Mouse (Mus musculus): ENCODE measurements around the gene Nav1. TPM values are rescaled to one million over a fixed set of nuclear protein-coding genes. Genes with fewer than 3 reads are reported as not detected.

Gene Nav1
- total RNA-seq (2021): 10 to 100 TPM; 50.5 to 56.8 TPM
- long read RNA-seq, partial matches to known transcripts: 7 of 24 reads
- long read RNA-seq, other reads (novel, unspliced or antisense): 17 of 24 reads

DNA sequence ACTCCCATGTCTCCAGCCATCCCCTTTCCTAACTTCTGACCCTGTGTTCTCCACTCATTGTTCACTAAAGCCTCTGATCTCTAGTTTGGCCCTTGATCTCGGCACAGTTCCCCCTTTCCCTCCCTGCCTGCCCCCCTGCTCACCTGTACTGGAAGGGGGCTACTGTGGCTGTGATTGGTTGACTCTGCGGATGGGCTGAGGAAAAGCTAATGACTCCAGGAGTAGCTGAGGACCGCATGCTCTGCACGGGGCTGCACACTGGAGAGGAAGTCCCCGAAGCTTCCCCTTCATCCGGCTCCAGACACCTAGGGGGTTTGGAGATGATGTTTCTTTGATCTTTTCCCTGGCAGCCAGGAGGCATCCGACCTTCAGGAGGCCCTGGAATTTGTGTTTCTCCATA, at the start of gene Nav1:
Gene Nav1 (minus strand): TSS at position 277 of the 400 bp plus-strand sequence.
- DNase-seq (ENCODE audit: low spot score in 2 of 2): no peak

DNA sequence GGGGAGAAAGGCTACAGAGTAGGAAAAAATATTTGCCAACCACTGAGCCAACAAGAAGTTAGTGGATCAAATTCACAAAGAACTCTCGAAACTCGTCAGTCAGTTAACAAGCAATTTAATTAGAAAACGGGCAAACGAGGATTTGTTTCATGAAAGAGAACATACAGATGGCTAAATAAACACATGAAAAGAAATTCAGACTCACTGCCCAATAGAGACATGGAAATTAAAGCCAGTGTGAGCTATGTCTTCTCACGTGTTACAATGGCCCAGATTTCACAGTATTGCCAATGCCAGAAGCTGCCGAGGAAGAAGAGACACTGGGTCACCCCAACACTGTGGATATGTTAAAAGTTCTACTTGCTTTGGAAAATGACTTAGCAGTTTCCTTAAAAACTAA, 46.8 kb upstream of the Nav1 start:
- DNase-seq (ENCODE audit: low spot score in 2 of 2): no peak

DNA sequence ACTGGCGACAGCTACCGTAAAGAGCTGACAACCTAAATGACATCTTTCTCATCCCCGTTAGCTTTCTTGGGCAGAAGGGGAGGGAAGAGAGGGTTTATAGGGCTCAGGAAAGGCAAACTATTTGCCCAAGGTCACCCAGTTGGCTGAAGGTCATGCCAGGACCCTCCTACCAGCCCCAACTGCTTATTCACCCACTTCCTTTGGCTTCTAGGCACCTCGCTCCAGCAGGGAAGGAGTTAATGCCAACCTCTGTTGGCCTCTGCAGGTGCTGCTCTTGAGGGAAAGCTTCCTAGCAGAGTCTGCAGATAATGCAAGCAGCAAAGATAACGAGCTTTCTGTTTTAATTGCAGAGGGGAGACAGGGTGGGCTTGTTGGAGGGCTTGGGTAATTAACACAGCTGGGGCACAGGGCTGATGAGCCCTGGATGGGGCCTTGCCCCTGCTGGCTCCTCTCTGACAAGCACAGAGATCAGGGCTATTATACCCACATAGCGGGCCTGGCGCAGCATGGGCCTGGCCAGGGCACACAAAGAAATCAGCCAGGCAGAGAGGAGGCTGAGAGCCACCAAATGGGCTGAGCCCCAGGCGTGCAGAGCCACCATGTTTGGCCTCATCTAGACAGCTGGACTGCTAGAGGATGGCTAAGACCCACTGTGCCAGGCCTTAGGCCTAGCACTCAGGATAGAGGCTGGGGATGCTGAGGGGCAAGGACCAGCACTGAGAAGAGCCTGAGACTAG, 38.5 kb upstream of the Nav1 start:
- no peak for DNase-seq (ENCODE audit: low spot score in 2 of 2)

DNA sequence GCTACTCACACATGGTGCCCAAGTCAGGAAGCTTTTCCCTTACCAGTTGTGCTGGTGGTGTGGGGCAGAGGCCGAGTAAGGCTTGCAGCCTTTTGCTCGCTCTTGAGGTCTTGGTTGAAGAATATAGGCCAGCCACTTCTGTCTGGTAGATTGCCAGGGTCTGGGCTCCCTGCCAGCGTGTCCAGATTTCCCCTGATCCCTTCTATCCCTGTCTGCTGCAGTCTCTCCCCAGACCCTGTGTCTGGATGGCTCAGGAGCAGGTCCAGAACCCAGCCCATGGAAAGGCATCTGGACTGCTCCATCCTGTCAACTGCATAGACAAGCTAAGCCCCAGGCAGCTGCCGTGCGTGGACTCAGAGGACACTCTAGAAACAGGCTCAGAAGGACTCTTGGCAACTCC, 37.0 kb upstream of the Nav1 start:
- DNase-seq (ENCODE audit: low spot score in 2 of 2): no peak

DNA sequence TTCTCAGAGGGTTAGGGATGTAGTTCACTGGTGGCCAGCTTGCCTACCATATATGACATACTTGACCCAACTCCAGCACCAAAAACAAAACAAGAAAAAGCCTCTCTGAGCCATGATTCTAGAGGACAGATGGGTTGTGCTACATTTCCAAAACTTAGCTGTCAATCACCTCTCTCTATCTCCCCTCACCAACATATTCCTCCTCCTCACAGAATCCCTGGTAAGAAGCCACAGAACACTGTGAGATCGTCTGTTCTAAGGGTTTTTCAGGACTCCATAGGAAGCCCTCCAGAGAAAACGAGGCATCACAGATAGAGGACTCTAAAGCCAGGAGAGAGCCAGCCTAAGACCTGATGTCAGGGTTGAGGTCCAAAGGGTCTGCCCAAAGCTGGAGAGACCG, 36.6 kb upstream of the Nav1 start:
- peak in 1 of 2 experiments; percentile 28 for DNase-seq (ENCODE audit: low spot score in 2 of 2)

DNA sequence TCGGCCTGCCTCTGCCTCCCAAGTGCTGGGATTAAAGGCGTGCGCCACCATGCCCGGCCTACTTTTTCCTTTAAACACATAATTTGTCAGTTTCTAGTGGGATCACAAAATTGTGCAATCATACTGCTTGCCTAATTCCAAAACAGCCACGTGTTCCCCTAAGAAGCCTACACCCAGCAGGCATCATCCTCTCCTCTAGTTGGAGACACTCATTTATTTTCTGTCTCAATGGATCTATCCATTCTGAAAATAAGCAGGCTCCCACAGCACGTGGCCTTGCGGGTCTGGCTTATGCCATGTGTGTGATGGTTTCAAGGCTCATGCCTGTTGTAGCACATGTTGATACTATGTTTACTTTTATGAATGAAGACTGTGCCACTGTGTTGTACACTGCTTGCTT, 32.8 kb upstream of the Nav1 start:
- DNase-seq (ENCODE audit: low spot score in 2 of 2): no peak

DNA sequence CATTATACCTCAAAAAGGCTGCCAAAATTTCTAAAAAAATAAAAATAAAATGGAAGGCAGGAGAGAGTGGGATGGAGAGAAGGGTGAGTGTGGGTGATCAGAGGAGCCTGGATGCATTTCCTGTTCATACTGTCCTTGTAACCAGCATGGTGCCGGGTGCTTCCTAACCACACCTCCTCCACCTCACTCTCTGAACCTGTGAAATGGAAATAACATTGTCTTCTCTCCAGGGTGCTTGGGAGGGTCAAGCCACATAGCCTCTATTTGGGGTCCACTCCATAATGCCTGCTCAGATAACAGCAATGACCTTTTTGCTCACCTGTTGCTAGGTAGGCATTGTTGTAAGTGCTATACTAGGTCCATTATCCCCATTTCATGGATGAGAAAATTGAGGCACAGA, 32.0 kb upstream of the Nav1 start:
- DNase-seq (ENCODE audit: low spot score in 2 of 2): no peak

DNA sequence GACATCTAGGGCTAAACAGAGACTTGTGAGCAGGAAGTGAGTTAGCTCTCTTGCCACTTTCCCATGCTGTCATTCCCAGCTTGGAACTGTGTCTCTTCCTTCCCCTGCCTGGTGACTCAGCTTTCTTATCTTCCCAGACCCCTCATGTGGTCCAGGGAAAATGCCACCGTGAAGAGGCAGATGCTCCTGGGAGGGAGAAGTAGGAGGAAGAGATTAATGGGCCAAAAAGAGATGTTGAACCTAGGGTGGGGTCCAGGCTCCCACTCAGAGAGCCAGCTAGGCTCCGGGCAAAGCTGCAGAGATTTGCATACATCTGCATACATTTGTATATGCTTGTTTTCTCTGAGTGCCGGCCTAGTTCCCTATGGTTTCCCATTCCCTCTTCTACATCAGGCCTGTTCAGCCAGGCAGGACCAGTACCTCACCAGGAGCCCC, 30.5 kb upstream of the Nav1 start:
- peak in 1 of 2 experiments; percentile 28 for DNase-seq (ENCODE audit: low spot score in 2 of 2)

DNA sequence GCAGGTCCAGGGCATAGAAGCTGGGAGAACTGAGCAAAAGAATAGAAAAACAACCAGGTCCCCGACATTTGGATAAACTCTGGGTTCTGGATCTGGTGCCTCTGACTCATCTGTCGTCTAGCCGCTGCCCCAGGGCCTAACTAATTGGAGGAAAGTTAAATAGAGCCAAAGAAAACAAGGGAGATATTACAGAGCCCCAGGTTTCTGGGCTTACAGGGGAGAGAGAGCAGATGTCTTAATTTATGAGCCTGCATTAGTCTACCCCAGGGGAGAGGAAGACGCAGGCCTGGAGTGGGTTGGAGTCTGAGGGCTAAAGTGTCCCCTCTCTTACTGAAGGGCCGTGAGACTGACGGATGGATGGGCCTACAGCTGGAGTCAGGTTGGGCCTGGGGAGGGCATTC, 29.0 kb upstream of the Nav1 start:
- no peak for DNase-seq (ENCODE audit: low spot score in 2 of 2)

DNA sequence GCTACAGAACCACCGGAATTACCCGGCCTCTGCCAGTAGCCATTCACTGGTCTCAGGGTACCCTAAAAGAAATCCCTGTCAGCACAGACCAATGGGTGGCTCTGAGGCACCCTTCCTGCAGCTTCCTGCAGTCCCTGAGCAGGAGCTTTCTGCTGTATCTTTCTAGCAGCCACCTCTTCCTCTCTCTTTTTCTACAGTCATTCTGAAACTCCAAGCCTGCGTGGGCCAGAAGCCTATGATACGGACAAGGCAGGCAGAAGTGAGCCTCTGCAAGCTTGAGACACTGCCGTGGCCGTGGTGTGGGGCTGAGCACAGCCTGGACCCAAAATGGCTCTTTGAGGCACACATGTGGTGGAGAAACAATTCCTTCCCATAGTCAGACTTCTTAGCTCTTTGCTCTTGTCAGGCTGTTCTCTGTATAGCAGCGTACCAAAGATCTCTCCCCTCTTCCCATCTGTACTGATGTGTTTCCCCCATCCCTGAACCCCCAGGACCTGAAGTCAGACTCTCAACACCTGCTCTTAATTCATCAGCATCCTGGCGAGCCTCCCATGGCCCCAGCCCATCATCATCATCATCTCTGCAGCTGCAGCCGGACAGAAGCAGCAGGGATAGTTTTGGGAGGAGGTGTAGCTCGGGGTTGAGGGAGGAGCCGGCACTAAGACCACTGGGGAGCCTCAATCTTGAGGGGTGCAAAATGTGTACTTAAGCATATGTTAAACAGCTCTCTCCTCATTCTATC, 28.4 kb upstream of the Nav1 start:
- no peak for DNase-seq (ENCODE audit: low spot score in 2 of 2)

DNA sequence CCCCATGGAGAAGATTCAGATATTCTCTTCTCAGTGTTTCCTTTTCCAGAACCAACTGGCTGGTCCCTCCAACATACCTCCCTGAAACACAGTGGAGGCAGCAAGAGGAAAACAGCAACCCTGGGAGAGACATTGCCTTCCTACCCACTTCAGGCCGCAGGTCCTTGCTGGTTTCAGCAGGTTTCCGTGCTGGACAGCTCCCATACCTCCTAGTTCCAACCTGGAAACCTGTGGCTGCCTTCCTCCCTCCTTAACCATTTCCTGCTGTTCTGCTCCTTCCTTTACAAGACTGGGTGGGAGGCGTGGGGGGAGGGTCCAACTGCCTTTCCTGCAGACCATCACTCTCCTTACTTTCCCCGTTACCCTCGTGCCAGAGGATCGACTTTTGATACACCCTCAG, 27.7 kb upstream of the Nav1 start:
- DNase-seq (ENCODE audit: low spot score in 2 of 2): no peak

DNA sequence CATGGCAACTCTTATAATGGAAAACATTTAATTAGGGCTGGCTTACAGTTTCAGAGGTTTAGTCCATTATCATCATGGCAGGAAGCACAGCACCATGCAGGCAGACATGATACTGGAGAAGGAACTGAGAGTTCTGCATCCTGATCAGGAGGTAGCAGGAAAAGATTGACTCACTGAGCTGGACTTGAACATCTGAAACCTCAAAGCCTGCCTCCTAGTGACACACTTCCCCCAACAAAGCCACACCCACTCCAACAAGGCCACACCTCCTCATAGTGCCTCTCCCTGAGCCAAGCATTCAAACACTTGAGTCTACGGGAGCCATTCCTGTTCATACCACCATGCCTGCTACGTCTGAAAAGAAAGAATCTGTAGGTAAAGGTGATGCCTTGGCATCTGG, 26.8 kb upstream of the Nav1 start:
- no peak for DNase-seq (ENCODE audit: low spot score in 2 of 2)

DNA sequence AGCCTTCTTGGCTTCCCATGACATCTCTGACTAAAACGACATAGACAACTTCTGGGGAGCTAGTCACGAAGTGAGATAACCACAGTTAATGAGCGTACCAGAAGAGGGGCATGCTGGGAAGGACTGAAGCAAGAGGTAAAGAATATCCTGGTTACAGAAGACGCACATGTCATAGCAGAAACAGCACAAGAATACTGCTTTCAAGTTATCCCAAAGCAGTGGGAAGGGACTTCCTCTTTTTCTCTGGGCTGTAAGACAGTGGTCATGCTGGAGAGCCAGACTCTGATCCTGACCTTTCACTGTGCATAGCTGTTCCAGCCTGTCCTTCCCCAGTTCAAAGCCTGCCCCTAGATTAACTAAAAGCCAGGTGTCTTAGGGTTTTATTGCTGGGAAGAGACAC, 26.4 kb upstream of the Nav1 start:
- no peak for DNase-seq (ENCODE audit: low spot score in 2 of 2)

DNA sequence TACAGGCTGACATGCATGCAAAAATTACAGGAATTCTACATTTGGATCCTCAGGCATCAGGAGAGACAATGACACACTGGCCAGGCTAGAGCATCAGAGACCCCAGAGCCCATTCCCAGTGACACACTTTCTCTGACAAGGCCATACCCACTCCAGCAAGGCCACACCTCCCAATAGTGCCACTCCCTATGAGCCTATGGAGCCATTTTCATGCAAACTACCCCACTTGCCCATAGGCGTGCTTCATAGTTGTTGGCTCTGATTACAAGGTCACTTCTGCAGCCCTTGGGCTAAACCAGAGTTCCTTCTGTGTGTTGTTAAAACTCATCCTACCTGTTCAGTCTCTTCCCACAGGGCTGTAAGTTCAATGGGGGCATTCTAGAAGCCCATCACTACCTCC, 25.1 kb upstream of the Nav1 start:
- no peak for DNase-seq (ENCODE audit: low spot score in 2 of 2)

DNA sequence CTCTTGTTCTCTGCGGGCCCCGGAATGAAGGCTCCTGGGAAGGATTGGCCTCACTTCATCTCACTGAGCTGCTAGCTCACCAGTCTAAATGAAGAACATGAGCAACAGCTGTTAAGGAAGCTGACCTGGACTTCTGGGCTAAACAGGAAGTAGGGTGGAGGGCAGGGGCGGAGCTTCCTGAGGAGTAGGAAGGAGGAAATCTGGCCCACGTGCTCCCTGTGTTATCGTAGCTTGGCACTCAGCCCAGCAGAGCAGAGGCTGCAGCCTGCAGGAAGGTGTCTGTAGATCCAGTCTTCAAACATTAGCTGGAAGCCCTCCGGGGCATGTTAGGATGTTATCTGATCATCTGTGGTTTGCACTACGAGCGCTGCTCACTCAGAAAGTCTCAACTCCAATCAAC, 24.4 kb upstream of the Nav1 start:
- peak in 1 of 2 experiments; percentile 34 for DNase-seq (ENCODE audit: low spot score in 2 of 2)

DNA sequence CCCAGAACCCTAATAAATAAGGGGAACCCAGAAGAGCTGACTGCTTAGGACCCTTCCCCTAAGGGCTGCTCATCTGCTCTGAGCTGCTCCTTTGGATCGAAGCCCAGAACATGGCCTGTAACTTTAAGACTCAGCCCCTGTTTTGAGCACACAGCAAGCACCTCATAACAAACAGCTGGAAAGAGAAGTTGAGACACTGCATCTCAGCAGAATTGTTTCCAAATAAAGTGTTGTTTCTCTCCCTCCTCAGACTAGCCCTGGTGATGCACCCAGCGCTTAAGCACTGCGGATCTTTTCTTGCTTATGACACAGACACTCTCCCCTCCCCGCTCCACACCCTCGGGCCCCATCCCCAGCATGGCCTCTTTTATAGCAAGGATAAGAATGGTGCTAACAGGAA, 22.8 kb upstream of the Nav1 start:
- no peak for DNase-seq (ENCODE audit: low spot score in 2 of 2)

DNA sequence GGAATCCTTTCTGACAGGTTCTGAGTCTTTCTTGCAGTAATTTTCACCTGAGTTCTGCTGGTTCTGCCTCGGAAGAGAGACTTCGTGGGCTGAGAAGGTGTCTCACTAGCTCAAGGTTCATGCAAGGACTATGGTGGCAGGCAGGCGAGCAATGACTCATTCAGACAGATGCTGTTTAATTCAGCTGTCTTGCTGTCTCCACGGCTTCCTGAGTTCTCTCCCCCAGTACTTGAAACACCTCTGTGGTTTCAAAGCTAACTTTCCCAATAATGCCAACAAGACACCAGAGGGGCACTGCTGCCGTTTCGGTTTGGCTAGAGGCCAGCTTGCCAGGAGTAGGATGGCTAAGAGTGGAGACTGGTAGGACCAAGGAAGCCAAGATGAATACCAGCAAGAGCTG, 19.1 kb upstream of the Nav1 start:
- DNase-seq (ENCODE audit: low spot score in 2 of 2): no peak

DNA sequence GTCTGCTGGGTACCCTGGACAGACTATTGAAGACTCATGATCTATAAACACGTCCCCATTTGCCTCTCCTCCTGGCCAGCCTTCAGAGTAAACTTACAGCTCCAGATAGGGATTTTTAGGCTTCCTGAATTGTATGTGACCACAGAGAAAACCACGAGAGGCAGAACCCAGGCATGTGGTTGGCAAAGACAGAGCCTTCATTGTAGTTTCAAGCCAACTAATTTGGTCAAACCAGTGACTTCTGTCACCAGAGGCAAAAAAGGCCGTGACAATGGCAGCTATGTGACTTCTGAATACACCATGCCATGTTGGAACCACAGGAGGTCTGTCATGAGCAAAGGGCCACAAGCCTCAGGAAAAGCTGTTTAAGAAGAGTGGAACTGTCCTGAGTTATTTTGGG, 18.6 kb upstream of the Nav1 start:
- DNase-seq (ENCODE audit: low spot score in 2 of 2): no peak

DNA sequence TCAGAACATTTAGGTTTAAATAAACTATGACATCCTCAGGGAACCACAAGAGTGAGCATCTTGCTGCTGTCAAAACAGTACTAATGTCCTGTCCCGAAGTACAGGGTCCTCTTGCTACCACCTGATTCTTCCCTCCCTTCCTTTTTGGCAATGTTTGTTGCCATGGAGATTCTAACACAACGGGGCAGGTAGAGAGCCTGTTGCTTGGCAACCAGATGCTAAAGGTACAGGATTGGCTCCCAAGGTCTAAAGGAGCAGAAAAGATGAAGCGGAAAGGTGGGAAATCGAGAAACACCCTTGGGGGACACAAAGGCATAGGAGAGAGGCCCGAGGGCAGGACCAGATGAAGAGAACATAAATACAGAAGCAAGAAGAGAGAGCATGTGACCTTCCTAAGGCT, 17.6 kb upstream of the Nav1 start:
- no peak for DNase-seq (ENCODE audit: low spot score in 2 of 2)

DNA sequence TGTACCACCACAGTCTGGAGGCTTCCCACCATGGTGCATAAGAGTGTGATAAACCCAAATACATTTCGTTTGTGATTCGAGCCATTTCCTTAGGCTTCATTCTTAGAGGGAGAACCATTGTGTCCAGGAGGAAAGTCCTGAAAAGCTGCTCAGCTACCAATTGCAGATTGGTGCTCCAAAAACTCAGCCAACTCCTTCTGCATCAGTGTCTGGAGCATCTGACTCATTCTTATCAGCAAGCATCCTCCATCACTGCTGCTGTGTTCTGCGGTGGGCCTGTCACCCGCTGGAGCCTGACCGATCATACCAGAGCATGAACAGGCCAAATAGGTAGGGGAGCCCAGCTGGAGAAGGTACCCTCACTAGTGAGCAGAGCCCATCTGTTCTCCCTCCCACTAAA, 16.0 kb upstream of the Nav1 start:
- DNase-seq (ENCODE audit: low spot score in 2 of 2): no peak

DNA sequence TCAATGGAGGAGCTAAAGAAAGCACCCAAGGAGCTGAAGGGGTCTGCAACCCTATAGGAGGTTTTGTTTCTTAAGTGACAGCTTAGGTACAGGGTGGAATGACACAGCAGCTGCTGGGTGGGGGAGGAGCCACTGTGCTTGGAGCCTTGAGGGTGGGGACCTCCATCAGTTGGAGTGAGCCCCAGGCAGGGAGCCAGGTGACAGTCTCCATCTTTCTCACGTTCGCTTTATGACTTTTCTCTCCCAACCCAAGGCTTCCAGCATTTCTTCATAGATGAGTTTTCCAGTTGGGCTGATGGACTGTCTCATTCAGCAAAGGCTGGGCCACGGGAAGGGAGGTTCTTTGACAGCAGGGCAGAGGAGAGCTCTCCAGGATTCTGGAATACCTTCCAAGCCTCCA, 14.2 kb upstream of the Nav1 start:
- no peak for DNase-seq (ENCODE audit: low spot score in 2 of 2)

DNA sequence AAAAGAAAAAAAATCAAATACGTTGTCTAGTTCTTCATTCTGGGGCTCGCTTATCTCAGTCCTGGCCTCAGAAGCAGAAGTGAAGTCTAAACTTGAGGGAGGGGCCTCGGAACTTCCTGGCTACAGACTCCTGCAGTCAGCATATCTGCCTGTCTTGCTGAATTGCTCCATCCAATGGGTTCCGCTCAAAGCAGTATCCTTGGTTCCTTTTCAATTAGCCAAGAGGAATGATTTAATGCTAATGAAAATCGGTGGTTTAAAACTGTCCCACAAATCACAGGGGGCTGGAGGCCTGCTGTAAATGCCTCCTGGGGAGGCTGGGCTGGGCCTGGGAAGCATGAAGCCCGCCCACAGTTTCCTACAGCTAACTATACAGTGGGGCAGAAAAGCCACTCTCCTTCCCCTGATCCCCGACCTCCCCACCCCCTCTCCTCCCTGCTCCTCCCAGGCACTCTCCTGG, 12.9 kb upstream of the Nav1 start:
- DNase-seq (ENCODE audit: low spot score in 2 of 2): no peak

DNA sequence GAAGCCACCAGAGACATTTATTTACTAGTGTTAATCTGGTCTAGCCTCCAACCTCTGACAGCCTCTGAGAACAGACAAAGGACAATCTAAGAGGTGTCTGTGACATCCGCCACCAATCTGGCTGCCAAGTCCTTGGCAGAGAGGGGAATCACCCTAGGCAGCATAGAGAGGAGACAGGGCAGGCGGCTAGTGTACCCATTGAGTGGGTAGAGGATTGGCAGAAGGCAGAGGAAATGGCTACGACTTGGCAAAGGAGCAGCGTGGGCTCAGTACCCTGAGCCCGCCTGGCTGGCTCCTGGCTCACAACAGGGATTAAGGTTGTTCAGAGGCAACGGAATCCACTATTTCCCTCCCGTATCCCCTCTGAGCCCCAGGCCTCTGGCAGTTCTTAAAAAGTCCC, 12.0 kb upstream of the Nav1 start:
- peak in 1 of 2 experiments; percentile 47 for DNase-seq (ENCODE audit: low spot score in 2 of 2)

All from layer of hippocampus, adult 18-20 months (tissue).